Mouse (Mus musculus) intestine, postnatal 0 days (tissue): ENCODE measurements at regions not wholly inside any gene's neighbourhood (a gene's known extent, or its start where the extent isn't known, plus 50 kb on each side); places are given as distances from the start of the nearest gene placed in this dataset.

Experiments
- ATAC-seq: fragments of 200-750 bp; cut with Nextera tagmentation; 2 replicates; pipeline ENCODE4 v1.8.0; 2017; ENCODE audit warnings: mild to moderate bottlenecking, moderate TSS enrichment, moderate library complexity
- H3K27ac ChIP-seq: fragments of 300-500 bp; sonication (generic); 2 replicates; pipeline ENCODE4 v1.5.1; 2014; ENCODE audit warnings: mild to moderate bottlenecking, low read depth, low read length, moderate library complexity
- H3K27me3 ChIP-seq: fragments of 300-500 bp; sonication (generic); replicated peaks from 2 replicates; pipeline ENCODE4 v1.6.1; 2014; ENCODE audit warnings: low read length, mixed read lengths; ENCODE audit not compliant: control insufficient read depth, insufficient read depth
- H3K36me3 ChIP-seq: fragments of 300-500 bp; sonication (generic); 2 replicates; pipeline ENCODE4 v1.6.1; 2014; ENCODE audit warnings: mild to moderate bottlenecking, moderate library complexity; ENCODE audit not compliant: control insufficient read depth, insufficient read depth
- H3K4me1 ChIP-seq: fragments of 300-500 bp; sonication (generic); replicated peaks from 2 replicates; pipeline ENCODE4 v1.6.1; 2014; ENCODE audit warnings: antibody characterized with exemption, low read length, mixed read lengths; ENCODE audit not compliant: control insufficient read depth, insufficient read depth
- H3K4me2 ChIP-seq: fragments of 300-500 bp; sonication (generic); replicated peaks from 2 replicates; pipeline ENCODE4 v1.6.1; 2014; ENCODE audit warnings: low read depth, mild to moderate bottlenecking, moderate library complexity
- H3K4me3 ChIP-seq: fragments of 300-500 bp; sonication (generic); 2 replicates; pipeline ENCODE4 v1.5.1; 2014; ENCODE audit warnings: low read depth, low read length
- H3K9ac ChIP-seq: fragments of 300-500 bp; sonication (generic); 2 replicates; pipeline ENCODE4 v1.6.1; 2014; ENCODE audit warnings: mild to moderate bottlenecking, low read depth, low read length
- H3K9me3 ChIP-seq: fragments of 300-500 bp; sonication (generic); 2 replicates; pipeline ENCODE4 v1.6.1; 2016; ENCODE audit warnings: mixed run types; ENCODE audit not compliant: control insufficient read depth
- CTCF ChIP-seq: sonication (generic); IDR thresholded peaks from 2 replicates; pipeline ENCODE4 v1.5.1; 2016; ENCODE audit warnings: low read depth, mild to moderate bottlenecking, control low read depth, antibody characterized with exemption, moderate library complexity
- WGBS: fragments of 180-500 bp; shearing (Covaris S2); extraction: QIAGEN DNeasy Blood & Tissue Kit; methylation state at CpG from one replicate; pipeline ENCODE4 v1.1.7; 2014; 5-methylcytosine and 5-hydroxymethylcytosine counted together

- H3K4me1 ChIP-seq, result no peaks in the 10 kb centered on the region
- no peaks in the 10 kb centered on the region for H3K9me3 ChIP-seq
- no peak for TF ChIP-seq CTCF
- H3K27ac ChIP-seq, result no peak overlapping the region
- H3K36me3 ChIP-seq, result no peaks in the 10 kb centered on the region
- no peak overlapping the region for H3K9ac ChIP-seq
- no peak overlapping the region for H3K4me3 ChIP-seq
- ATAC-seq, result no peak
- H3K4me2 ChIP-seq, result no peak overlapping the region
- WGBS, result 60% methylated on average over 6 of the region's 6 CpGs
- no peaks in the 10 kb centered on the region for H3K27me3 ChIP-seq
Measured at GRCm38 (mm10) chr1:13437747-13438394, 2024.0 kb downstream of the A830018L16Rik start.

GRCm38 (mm10) chr1:13442366-13442765, 2028.5 kb downstream of the A830018L16Rik start:
- no peak overlapping the region for H3K4me3 ChIP-seq
- no peak overlapping the region for H3K27ac ChIP-seq
- H3K9ac ChIP-seq, result no peak overlapping the region
- no peak for TF ChIP-seq CTCF
- H3K9me3 ChIP-seq, result no peaks in the 10 kb centered on the region
- no peak overlapping the region for H3K4me2 ChIP-seq
- no peaks in the 10 kb centered on the region for H3K27me3 ChIP-seq
- WGBS, result 65% methylated on average over 6 of the region's 6 CpGs
- H3K36me3 ChIP-seq, result no peaks in the 10 kb centered on the region
- no peaks in the 10 kb centered on the region for H3K4me1 ChIP-seq
- no peak for ATAC-seq

DNA sequence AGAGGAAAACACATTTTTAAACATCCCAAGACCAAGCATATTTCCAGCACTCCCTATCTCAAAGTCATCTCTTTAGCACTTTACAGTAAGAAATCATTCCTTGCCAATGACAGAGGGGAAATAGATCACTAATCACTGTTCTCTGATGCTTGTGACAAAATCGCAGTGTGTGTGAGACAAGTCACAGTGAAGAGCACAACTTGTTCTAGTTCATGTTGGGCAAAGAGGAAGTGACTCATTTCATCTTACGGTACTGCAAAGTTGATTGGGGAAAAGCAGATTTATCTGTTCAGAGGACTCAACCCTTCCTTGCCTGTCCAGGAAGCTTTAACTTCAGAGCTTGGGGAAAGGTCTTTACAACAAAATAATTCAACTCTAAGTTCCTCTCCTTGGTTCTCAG, 2040.6 kb downstream of the A830018L16Rik start:
- Histone ChIP-seq H3K9ac (no peak overlapping the region), H3K4me1 (no peaks in the 10 kb centered on the region), H3K4me2 (no peak overlapping the region), H3K27me3 (no peaks in the 10 kb centered on the region), H3K36me3 (no peaks in the 10 kb centered on the region), H3K27ac (no peak overlapping the region), H3K4me3 (no peak overlapping the region), H3K9me3 (no peaks in the 10 kb centered on the region)
- 68% methylated on average over 2 of the region's 2 CpGs for WGBS
- ATAC-seq, result no peak
- no peak for TF ChIP-seq CTCF

GRCm38 (mm10) chr1:13455572-13455971, 2041.7 kb downstream of the A830018L16Rik start:
- WGBS, result 95% methylated on average over 3 of the region's 3 CpGs
- Histone ChIP-seq H3K27ac (no peak overlapping the region), H3K9ac (no peak overlapping the region), H3K4me3 (no peak overlapping the region), H3K4me2 (no peak overlapping the region), H3K9me3 (no peaks in the 10 kb centered on the region), H3K4me1 (no peaks in the 10 kb centered on the region), H3K27me3 (no peaks in the 10 kb centered on the region), H3K36me3 (no peaks in the 10 kb centered on the region)
- ATAC-seq, result no peak
- no peak for TF ChIP-seq CTCF

DNA sequence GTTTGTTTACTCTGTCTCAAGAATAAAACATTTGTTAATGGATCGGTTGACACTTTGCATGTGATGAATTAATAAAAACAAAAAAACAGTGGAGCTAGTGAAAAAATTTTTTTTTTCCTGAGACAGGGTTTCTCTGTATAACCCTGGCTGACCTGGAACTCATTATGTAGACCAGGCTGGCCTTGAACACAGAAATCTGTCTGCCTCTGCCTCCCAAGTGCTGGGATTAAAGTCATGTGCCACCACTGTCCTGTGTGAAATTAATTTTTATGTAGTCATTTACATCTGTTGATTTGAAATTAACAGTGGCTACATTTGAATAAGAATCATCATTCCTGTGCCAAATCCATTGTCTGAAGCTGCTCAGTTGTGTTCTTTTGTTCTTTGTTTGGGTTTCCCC, 2050.4 kb downstream of the A830018L16Rik start:
- WGBS, result 96% methylated on average over 1 of the region's 1 CpGs
- ATAC-seq, result no peak
- no peak overlapping the region for H3K4me2 ChIP-seq
- no peaks in the 10 kb centered on the region for H3K36me3 ChIP-seq
- no peaks in the 10 kb centered on the region for H3K27me3 ChIP-seq
- no peak overlapping the region for H3K4me3 ChIP-seq
- no peak for TF ChIP-seq CTCF
- no peak overlapping the region for H3K9ac ChIP-seq
- H3K27ac ChIP-seq, result no peak overlapping the region
- H3K9me3 ChIP-seq, result no peaks in the 10 kb centered on the region
- no peaks in the 10 kb centered on the region for H3K4me1 ChIP-seq

GRCm38 (mm10) chr1:13467174-13467573, 2053.3 kb downstream of the A830018L16Rik start:
- Histone ChIP-seq H3K4me1 (no peaks in the 10 kb centered on the region), H3K4me3 (no peak overlapping the region), H3K9ac (no peak overlapping the region), H3K9me3 (no peaks in the 10 kb centered on the region), H3K4me2 (no peak overlapping the region), H3K27me3 (no peaks in the 10 kb centered on the region), H3K36me3 (no peaks in the 10 kb centered on the region), H3K27ac (no peak overlapping the region)
- no peak for TF ChIP-seq CTCF
- WGBS, result 77% methylated on average over 6 of the region's 6 CpGs
- no peak for ATAC-seq
